Mouse (Mus musculus) testis, postnatal 10 days (tissue): ENCODE results near the gene Pim1.
"Not testable (repeated sequence)": the region's sequence is repeated elsewhere in the genome, so short reads cannot be mapped to it uniquely, and the experiment has no call there.

ENCODE experiments used
- DNase-seq: peaks from one replicate; pipeline ENCODE4 v3.0.0; 2021; ENCODE audit warnings: low spot score

Gene Pim1

GRCm38 (mm10) chr17:29490713-29491581, at the start of gene Pim1:
TSS of gene Pim1 (plus strand) at chr17:29490753.
- no peak for DNase-seq

- DNase-seq: no peak
Measured at GRCm38 (mm10) chr17:29441562-29441961, 49.0 kb upstream of the Pim1 start.

GRCm38 (mm10) chr17:29442131-29442557, 48.4 kb upstream of the Pim1 start:
- no peak for DNase-seq

- no peak for DNase-seq
Measured at GRCm38 (mm10) chr17:29443724-29444123, 46.8 kb upstream of the Pim1 start.

- DNase-seq: no peak
Measured at GRCm38 (mm10) chr17:29445072-29445471, 45.5 kb upstream of the Pim1 start.

GRCm38 (mm10) chr17:29447323-29447722, 43.2 kb upstream of the Pim1 start:
- no peak for DNase-seq

GRCm38 (mm10) chr17:29448055-29448454, 42.5 kb upstream of the Pim1 start:
- no peak for DNase-seq

GRCm38 (mm10) chr17:29448561-29448960, 42.0 kb upstream of the Pim1 start:
- no peak for DNase-seq

GRCm38 (mm10) chr17:29450899-29451840, 39.4 kb upstream of the Pim1 start:
- peak; percentile 58 for DNase-seq

GRCm38 (mm10) chr17:29451841-29452210, 38.7 kb upstream of the Pim1 start:
- DNase-seq: no peak

GRCm38 (mm10) chr17:29454119-29454518, 36.4 kb upstream of the Pim1 start:
- not testable (repeated sequence) for DNase-seq

GRCm38 (mm10) chr17:29455411-29456120, 35.0 kb upstream of the Pim1 start:
- no peak for DNase-seq

- DNase-seq: no peak
Measured at GRCm38 (mm10) chr17:29456476-29456875, 34.1 kb upstream of the Pim1 start.

- no peak for DNase-seq
Measured at GRCm38 (mm10) chr17:29456926-29457325, 33.6 kb upstream of the Pim1 start.

GRCm38 (mm10) chr17:29457795-29458560, 32.6 kb upstream of the Pim1 start:
- no peak for DNase-seq

GRCm38 (mm10) chr17:29459321-29460118, 31.0 kb upstream of the Pim1 start:
- no peak for DNase-seq

- DNase-seq: no peak
Measured at GRCm38 (mm10) chr17:29460119-29460505, 30.4 kb upstream of the Pim1 start.

GRCm38 (mm10) chr17:29463627-29464026, 26.9 kb upstream of the Pim1 start:
- no peak for DNase-seq

- DNase-seq: no peak
Measured at GRCm38 (mm10) chr17:29464068-29464467, 26.5 kb upstream of the Pim1 start.

GRCm38 (mm10) chr17:29464519-29465140, 25.9 kb upstream of the Pim1 start:
- DNase-seq: no peak
